Mouse (Mus musculus) right cerebral cortex, adult 18-20 months (tissue): Measurements from ENCODE around the gene A130010J15Rik.
A peak's percentile ranks its signal among the peaks of the same experiment; 100 is the strongest.

Experiments
- DNase-seq: peaks from one replicate; pipeline ENCODE4 v3.0.0; 2022; ENCODE audit warnings: mixed read lengths

Gene A130010J15Rik

DNA sequence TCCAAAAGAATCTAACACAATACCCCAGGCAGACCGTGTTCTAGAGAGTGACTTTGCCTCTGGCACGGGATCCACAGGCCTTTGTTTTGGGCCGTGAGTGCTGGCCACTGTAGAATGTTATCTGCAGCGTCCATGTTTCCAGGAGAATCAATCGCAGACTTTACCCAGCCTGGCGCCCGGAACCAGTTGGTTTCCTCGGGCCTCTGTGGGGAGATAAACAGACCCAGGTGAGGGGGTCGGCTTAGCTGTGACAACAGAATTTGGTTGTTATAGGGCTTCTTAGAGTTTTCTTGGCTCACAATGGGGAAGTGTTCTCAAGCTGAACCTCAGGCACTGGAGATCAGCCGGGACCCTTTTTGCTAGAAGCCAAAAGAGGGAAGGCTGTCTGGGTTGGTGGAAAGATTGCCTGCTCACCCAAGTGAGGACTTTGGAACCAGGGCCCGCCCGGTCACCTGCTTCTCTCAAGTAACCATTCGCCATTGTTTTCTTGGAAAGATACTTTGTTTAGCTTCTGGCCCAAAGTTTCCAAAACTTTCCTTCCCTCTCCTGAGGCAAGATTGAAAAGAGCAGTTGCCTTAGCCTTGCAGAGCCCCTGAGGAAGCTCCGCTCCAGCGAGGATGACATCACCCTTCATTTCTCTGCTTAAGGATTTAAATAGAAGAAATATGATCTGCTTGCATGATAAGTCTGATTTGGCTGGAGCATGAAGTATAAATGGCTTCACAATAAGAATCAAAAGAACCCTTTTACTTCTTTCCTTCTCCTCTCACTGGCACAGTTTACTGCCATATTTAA is 11.3 kb upstream of the A130010J15Rik start:
- DNase-seq: no peak

DNA sequence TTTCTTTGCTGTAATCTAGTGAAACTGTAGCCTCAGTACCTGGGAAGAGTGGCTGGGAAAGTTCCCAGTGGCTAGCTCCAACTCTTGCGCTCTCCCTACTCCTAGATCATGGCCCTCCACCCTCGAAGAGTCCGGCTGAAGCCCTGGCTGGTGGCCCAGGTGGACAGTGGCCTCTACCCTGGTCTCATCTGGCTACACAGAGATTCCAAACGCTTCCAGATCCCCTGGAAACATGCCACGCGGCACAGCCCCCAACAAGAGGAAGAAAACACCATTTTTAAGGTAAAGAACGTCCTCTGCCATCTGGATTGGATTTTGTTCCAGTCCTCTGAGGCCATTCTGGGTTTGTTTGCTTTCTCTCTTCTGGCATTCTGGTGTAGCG is 10.7 kb upstream of the A130010J15Rik start:
- no peak for DNase-seq

DNA sequence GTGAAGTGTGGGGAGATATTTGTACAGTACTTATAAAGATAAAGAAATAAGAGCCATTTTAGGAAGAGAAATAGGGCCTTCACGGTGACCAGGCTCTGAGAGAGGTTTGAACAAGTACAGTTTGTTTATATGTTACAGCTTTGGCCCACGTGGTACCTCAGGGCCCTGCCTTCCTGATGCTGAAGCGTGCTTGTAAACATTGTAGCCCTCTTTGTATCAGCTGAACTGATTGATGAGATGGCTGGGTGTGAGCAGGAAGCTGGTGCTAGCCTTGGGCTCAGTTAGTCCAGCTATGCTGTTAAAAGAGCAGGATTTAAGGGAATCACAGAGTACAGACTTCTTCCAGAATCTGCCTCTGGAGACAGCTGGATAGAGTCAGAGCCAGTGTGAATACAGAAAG is 8.7 kb upstream of the A130010J15Rik start:
- DNase-seq: no peak

DNA sequence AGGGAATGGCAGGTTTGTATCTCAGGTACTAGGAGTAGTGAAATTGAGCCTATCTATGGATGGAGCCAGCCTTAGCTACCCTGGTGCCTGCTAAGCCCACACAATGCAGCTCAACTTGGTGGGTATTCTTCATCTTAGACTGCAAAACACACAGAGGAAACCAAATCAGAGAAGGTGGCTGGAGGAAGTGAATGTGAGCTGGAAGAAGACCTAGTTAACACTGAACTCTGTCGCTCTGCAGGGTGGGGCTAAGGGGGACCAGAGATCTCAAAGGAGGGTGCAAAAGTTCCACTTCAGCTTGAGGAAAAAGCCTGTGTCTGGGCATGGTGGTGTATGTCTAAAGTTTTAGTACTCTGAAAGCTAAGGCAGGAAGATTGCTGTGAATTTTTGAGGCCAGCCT is 8.2 kb upstream of the A130010J15Rik start:
- DNase-seq: no peak

DNA sequence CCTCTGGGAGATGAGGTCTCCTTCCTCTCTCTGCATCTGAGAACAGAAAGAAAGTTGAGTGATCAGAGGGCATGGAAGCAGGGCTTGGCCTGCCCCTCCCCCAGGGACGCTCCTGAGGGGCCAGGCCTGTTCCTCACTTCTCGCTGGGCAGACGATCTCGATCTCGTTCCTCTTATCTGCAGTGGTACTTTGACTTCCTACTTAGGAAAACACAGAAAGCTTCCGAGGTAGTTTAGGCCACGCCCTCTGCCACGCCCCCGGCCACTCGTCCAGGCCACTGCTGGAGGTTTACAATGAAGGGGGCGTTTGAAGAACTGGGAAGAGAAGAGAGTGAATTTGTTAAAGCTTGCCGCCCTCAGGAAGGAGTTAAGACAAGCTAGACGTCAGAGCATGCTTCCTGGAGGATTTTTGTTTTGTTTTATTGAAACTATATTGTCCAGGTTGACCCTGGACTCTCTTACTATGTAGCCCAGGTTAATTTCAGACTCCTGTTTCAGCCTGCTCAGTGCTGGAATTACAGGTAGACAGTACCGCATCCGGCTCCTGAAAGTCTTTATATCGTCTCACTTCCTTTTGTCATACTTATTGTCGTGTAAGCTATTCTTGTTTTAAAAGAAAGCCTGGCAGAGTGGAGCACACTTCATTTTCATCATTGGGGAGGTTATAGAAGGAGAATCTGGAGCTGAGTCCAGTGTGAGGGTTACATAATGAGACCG is 7.4 kb upstream of the A130010J15Rik start:
- no peak for DNase-seq

DNA sequence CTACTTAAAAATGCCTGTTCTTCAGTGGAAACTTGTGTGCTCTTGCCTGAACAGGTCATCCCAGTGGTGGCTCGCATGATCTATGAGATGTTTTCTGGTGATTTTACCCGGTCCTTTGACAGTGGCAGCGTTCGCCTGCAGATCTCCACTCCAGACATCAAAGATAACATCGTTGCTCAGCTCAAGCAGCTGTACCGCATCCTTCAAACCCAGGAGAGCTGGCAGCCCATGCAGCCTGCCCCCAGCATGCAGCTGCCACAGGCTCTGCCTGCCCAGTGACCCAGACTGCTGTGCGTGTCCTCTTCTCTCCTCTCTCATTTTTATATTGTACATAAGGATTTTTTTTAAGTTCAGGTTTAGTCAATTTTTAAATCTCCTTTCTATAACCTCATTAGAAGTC is 1.4 kb downstream of the A130010J15Rik start:
- DNase-seq: no peak

DNA sequence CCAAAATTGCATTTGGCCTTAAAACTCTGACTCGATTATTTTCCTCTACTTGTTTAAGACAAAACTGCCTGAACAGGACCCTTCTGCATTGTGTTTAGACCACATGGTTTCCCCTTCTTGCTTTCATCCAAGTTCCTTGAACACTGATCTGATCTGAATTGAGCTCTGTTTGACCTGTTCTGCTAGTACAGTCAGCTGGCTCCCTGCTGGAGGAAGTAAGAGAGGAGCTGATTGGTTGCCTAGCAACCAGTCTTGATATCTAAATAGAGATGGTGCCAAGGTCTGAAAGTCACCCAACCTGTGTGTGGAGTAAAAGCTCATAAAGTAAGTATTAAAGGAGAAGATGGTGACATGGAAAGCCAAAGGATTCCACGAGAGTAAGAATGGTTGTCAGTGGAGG is 2.0 kb downstream of the A130010J15Rik start:
- DNase-seq: no peak

DNA sequence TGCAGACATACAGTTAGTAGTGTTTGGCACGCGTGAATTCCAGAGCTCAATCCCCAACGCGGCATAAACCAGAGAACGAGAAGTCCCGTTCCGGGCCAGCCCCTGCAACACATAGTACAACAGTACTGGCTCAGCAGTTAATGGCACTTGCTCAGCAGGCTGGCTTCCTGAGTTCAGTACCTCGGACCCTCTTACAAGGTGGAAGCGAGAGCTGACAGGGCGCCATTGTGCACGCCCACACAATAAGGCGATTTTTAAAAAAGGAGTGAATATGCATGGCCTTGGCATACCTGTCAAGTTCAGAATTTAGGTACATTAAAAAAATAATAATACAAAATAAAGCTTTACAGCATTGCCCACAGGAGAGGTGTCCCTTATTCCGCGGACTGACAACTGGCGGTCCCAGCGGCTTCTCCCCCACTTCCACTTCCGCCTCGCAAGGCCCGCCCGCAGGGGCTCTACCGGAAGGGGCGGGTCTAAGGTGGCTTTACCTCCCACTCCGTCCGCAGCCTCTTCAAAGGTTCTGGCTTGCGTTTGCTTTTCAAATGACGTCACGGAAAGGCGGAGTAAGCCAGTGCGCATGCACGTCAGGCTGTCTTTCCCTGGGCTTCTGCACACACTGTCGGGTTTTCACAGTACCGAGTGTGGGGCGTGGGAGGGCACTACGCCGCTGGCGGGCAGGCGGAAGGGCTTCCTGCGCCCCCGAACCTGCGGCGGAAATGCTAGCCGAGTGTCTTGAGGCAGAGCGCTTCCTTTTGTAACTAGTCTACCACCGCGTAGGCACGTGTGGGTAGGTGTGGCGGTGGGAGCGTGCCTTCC is 5.4 kb downstream of the A130010J15Rik start:
- peak; percentile 98 for DNase-seq

DNA sequence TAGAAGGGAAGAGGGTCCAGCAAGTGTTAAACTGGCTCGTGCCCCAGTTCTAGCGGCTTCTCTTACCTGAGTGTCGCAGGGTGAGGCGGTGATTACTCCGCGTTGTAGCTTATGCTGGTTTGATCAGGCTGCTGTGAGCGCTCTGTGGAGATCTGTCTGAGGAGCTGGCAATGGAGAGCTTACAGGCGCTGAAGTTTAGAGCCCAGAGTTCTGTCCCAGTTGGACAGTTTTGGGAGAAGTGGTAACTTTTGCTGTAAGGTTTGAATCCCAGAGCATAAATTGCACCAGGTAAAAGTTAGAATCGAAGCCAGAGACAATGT is 5.9 kb downstream of the A130010J15Rik start:
- DNase-seq: no peak

DNA sequence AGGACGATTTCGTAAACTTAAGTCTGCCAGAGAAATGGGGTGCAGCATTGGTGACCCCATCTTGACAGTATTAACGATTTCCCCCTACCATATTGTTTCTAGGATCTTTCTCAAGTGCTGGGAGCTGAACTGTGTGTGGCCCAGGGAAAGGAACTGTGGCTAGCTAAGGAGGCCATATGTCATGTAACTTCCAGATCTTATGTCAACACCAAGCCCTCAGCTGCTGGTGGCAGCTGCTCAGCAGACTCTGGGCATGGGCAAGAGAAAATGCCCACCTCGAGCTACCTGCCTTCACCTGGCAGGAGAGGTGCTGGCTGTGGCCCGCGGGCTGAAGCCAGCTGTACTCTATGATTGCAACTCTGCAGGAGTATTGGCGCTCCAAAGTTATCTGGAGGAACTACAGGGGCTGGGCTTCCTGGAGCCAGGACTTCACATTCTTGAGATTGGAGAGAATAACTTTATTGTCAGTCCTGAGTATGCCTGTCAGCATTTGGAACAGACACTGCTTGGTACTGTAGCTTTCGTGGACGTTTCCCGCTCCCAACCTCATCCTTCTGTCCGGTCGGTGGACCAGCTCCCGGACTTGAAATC is 6.4 kb downstream of the A130010J15Rik start:
- DNase-seq: no peak

DNA sequence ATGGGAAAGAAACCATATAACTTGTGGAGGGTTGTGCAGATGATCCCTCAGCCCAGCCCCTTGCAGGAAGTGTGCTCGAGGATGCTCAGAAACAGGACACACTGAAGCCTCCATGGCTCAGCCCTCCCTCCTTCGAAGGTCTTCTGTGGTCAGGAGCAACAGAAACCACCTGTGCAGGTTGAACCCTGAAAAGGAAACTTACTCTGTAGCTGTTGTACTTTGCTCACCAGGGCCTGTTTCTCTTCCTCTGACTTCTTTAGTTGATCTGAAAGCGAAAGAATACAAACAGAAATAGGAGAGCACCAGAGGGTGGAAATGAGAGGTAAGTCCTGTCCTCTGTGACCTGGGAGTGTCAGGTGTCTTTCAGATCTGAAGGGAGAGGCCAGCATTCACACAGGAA is 13.3 kb downstream of the A130010J15Rik start:
- DNase-seq: no peak

DNA sequence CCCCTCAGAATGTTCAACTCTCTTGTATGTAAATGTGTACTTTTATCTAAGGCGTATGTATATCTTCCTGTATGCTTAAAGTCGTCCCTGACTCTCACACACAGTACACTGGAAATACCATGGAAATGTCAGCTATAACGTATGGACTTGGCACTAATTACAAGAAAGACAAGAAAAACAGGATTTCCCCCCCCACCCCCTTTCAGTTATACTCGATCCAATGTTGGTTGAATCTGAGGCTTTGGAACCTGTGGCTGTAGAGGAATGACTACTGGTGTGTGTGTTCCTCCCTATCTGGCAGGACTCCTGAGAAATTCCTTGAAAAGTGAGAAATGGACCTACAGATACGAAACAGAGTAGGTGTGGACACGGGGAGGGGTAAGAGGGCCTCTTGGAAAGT is 20.4 kb downstream of the A130010J15Rik start:
- DNase-seq: no peak

DNA sequence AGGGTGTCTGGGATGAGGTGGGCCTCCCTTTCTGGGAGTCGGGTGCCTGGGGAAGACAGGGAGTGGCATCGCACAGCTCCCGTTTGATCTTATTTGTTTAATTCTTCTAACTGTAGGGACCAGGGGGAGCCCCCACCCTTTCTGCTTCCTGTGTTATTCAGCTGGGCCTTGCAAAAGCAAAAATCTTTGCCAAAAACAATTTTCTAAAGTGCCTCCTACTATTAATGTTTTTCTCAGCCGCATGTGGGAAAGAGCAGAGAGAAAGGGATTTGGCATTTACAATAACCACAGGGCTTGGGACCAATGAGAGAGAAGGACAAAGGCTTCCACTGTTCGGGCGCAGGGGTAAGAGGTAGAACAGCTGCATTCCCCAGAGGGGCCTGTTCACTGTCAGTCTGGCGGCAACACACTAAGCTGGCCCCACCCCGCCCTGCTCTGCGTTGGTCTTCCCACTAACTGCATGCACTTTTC is 21.3 kb downstream of the A130010J15Rik start:
- DNase-seq: peak; percentile 28

DNA sequence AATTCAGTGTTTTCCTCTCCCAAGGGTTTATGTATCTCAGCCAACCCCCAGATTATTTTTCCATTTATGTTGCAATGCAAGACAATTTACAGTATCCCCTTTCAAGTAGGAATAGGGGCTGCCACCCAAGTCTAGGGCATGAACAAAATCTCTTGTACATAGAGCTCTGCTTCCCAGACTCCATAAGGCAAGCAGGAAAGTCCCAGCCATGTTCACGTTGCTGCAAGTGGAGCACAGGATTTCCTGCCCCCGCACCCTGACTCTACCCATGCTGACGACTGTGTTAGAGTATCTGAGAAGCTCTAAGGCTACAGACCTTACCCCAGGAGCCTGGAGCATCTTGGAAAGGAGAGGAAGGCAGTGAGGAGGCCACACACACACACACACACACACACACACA is 21.9 kb downstream of the A130010J15Rik start:
- DNase-seq: no peak

DNA sequence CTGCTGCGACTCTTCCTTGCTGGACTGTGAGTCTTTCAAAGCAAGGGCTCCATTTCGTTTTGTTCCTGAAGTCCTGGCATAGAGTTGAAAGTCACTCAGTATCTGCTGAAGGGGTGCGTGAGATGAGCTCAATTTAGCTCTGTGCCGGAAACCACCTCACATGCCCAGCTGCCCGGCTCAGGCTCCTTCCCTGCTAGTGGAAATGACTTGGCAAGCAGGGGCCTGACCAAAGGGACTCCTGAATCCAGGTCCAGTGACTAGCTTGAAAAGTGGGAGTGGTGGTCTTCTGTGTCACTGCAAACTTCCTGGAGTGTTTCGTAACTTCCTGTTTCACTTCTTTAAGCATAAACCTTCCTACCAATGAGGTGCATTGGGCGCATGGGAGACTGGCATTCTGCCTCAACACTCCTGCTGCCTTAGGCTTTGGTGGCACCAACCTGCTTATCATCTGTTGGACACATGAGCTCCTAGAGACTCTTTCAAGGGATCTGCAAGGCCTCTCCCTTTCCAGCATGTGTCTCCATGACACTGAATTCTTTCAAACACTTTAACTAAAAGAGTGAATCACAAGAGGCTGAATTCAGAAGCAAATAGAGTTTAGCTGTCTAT is 23.9 kb downstream of the A130010J15Rik start:
- DNase-seq: no peak

DNA sequence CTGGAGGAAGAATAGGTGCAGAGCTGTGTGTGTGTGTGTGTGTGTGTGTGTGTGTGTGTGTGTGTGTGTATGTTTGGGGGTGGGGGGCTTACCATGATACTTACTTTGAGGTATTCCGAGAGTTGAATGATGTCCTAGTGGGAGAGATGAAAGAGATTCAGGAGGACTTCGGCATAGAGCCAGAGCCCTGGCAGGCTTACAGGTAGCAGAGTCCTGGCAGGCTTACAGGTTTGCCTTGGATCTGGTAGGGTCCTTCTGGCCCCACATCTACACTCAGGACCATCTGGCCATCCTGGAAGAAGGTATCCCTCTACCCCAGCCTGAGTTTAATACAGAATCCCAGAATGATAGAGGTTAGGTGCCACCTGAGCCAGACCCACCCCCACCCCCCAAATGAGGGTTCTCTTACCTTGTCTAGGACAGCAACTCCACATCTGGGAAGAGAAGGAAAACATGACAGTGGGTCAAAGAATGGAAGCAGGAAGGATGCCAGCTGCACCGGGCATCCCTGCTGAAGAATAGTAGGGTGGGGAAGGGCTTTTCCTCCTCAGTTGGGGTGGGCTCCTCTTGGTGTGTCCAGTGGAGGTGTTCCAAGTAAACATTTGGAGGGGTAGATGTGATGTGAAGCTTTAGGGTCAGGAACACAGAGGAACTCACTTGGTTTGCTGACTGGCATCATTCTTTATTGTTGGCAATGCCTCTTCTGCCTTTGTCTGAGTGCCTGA is 26.7 kb downstream of the A130010J15Rik start:
- DNase-seq: no peak

DNA sequence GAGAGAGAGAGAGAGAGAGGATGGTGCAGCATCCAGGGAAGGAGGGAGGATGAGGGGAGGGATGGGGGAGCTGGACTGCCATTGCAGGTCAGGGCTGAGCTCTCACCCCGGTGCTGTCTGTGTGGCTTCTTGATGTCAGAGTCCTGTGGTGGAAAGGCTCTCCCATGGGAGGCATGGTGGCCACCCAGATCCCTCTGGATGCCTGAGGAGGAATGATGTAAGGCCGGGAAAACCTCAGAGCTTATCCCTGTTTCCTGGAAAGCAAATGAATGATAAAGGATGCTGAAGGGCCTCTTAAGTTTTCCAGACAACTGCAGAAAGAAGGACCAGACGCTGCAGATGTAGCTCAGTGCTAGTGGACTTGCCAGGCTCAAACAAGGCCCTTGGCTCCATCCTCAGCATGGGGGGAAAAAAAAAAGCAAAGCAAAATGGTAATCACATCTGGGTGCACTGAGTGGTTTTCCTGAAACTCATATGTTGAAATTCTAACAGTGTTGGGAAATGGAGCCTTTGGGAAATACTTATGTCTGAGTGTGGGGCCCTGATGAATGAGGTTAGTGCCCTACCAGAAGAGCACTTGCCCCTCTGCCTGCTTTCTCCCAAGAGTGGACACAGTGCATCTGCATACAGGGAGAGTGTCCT is 27.4 kb downstream of the A130010J15Rik start:
- DNase-seq: no peak

DNA sequence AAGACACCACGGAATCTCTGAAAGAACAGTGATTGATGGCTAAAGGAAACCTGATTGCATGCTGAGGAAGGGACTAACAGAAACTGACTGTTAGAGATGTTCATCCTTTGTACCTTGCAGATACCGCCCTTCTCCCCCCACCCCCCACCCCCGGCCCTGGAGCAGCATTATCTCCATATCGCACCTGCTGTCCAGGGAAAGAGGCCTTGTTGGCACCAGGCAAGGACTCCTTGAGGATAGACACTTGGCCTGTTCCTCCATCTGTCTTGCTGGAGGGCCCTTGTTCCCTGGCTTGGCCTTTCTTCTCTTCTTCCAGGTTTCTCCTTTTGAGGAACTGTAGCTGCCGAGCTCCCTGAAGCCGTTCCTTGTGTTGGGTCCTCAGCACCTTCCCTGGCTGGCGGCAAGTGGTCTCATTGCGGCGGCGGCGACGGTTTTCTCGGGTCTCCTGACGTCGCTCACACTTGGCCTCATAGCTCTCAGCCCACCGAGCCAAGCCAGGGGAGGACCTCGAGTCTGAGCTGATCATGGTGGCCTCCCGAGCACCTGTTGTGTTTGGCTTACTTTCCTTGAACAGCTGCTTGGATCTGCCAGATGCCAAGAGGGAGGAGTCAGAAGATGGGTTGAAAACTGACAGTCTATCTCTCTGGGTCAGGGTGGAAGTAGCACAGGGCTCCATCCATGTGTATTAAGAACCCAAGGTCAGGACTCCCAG is 29.8 kb downstream of the A130010J15Rik start:
- DNase-seq: no peak

DNA sequence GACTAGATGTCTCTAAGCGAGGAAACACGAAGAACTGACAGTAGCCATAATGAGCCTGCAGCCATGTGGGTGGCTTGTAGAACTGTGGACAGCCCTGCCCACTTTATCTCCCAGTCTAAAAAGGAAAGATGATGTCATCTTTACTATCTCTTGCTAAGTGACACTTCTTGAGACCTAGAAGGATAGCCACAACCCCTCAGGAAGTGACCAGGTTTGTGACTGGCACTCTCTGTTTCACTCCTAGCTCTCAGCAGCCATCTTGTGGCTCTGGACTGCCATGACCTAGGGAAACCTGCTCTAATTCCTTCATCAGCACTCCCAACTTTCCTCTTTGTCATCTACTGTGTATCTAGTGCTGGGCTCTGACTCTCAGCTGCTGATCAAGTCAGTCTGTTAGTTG is 30.5 kb downstream of the A130010J15Rik start:
- DNase-seq: no peak

DNA sequence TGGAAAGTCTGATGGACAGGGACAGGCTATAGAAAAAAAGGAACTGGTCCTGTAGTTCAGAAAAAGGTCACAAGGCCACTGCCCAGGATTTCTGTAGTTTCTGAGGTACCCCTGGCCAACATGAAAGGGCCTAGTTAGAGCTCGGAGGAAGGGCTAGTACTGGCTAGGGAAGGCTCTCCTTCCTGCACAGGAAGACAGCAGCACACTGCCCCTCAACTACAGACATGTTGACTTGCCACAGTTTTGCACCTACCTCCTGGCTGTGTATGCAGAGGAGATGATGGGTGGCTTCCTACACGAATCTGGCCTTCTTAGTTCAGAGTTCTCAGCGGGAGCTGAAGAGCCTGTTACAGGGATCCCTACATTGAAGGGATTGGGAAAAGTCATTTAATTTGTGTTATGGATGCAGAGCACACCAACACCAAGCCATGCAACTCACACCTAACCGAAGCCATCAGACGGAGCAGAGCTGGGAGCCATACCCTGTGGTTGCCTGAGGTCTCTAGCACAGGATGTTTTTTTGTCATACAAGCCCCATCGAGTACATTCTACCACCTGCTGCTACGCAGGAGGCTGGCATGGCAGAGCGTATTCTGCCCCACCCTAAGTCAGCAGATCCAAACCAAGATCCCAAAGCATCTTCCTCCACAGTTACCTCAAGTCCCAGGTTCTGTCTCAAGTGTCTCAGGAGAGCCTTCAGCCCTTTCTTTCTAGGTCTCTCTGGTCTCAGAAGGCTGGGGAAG is 33.0 kb downstream of the A130010J15Rik start:
- DNase-seq: no peak
